Mouse (Mus musculus): ENCODE data around the gene Gopc. TPM values are rescaled to one million over a fixed set of nuclear protein-coding genes. Genes with fewer than 3 reads are reported as not detected.

Gene Gopc
- polyA plus RNA-seq, 1 experiment from 2014 or later, result 9.9 TPM

GRCm38 (mm10) chr10:52289261-52289660 lies 92.7 kb downstream of the Gopc start:
- Histone ChIP-seq H3K36me3 (peaks cover 4% of the 10 kb centered on the region), H3K9ac (no peak overlapping the region), H3K27ac (no peak overlapping the region), H3K9me3 (replicated peaks) (no peaks in the 10 kb centered on the region), H3K27me3 (replicated peaks) (no peaks in the 10 kb centered on the region), H3K4me2 (no peak overlapping the region), H3K4me1 (peaks cover 11% of the 10 kb centered on the region), H3K4me3 (no peak overlapping the region)
- 73% methylated on average over 3 of the region's 3 CpGs for WGBS (ENCODE audit: insufficient replicate concordance)
- ATAC-seq, result no peak

- H3K4me2 ChIP-seq, result no peak overlapping the region
- H3K36me3 ChIP-seq, result peaks cover 4% of the 10 kb centered on the region
- H3K27ac ChIP-seq, result no peak overlapping the region
- H3K9me3 ChIP-seq (replicated peaks), result no peaks in the 10 kb centered on the region
- no peak for ATAC-seq
- no peak overlapping the region for H3K9ac ChIP-seq
- H3K27me3 ChIP-seq (replicated peaks), result no peaks in the 10 kb centered on the region
- peaks cover 7% of the 10 kb centered on the region for H3K4me1 ChIP-seq
- 66% methylated on average over 5 of the region's 5 CpGs for WGBS (ENCODE audit: insufficient replicate concordance)
- no peak overlapping the region for H3K4me3 ChIP-seq
Measured at GRCm38 (mm10) chr10:52287852-52288533, 93.9 kb downstream of the Gopc start.

Other genes starting within 250 kb of the Gopc start
- gene Ros1, start 186.9 kb downstream of the Gopc start, polyA plus RNA-seq (2016; fragmentation: Nextera tagmentation; extraction: Ambion mirVana), result 0.07 and 0.08 TPM in 2 replicates
- gene Dcbld1, start 148.5 kb downstream of the Gopc start, polyA plus RNA-seq (2016; fragmentation: Nextera tagmentation; extraction: Ambion mirVana), result 7.5 and 8.7 TPM in 2 replicates
- not detected in 2 replicates for gene Gm26741, start 23.4 kb downstream of the Gopc start, polyA plus RNA-seq (2016; fragmentation: Nextera tagmentation; extraction: Ambion mirVana)
- 0.32 and 1.2 TPM in 2 replicates for gene Nepn, start 6.8 kb upstream of the Gopc start, polyA plus RNA-seq (2016; fragmentation: Nextera tagmentation; extraction: Ambion mirVana)
- gene Nus1, start 35.4 kb upstream of the Gopc start, polyA plus RNA-seq (2016; fragmentation: Nextera tagmentation; extraction: Ambion mirVana), result 10.5 and 12.0 TPM in 2 replicates

All from liver, embryonic 12.5 days (tissue).